Mouse (Mus musculus): ENCODE measurements around the gene Smchd1. TPM values are rescaled to one million over a fixed set of nuclear protein-coding genes. Genes with fewer than 3 reads are reported as not detected.
"Not testable (repeated sequence)": the region's sequence is repeated elsewhere in the genome, so short reads cannot be mapped to it uniquely, and the experiment has no call there.

Smchd1 gene
- polyA plus RNA-seq, 1 experiment from 2014 or later, result 24.6 TPM

DNA sequence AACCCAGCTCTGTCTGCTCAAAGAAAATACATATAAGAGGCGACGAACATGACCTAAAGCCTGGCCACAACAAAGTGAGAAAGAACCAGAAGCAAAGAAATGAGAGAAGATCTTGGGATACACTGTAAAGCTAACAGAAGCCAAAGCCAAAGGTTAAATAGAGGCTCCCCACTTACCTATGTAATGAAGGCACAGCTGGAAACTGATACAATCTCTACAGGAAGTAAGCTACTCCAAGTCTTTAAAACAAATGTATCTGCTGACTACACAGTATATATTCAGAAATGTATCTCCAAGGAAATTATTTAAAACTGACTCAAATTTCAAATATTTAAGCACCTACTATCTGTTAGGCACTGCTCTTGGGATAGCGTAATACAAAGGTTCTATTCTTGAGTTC, 14.8 kb downstream of the Smchd1 start:
- Histone ChIP-seq H3K4me2 (ENCODE audit: low read depth, low read length) (no peak overlapping the region), H3K36me3 (ENCODE audit: control insufficient read depth, insufficient read depth) (no peaks in the 10 kb centered on the region; the same call in 1 of the 2 replicates)

DNA sequence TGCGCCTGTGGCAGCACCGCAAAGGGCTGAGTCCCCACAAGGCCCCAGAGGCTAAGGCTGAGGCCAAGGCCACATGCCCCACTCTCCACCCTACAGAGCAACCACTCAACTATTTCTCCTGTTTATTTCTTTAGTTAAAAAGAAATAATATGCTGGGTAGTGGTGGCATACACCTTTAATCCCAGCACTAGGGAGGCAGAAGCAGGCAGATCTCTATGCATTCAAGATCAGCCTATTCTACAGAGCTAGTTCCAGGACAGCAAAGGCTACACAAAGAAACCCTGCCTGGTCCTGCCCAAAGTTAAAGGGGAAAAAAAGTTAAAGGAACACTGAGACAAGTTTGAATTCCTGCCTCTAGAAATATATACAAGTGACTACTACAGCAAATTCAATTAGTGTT, 15.3 kb downstream of the Smchd1 start, which contains the start of gene Gm4707:
Gm4707 (minus strand) TSS at position 101 of the 400 bp plus-strand sequence.
- 87% methylated on average over 2 of the region's 2 CpGs for WGBS (ENCODE audit: insufficient replicate concordance)

More for the DNA sequence above, 14.8 kb downstream of the Smchd1 start:
- WGBS (ENCODE audit: insufficient replicate concordance), result 86% methylated on average over 3 of the region's 3 CpGs
- no peak for ATAC-seq (ENCODE audit: low read depth)
- no peaks in the 10 kb centered on the region for H3K9me3 ChIP-seq (replicated peaks; ENCODE audit: control insufficient read depth, low read length)
- H3K27me3 ChIP-seq (ENCODE audit: control insufficient read depth, insufficient read depth, low read depth, low read length), result no peaks in the 10 kb centered on the region
- no peak overlapping the region for H3K4me3 ChIP-seq (ENCODE audit: low read depth, low read length)
- no peak overlapping the region for H3K27ac ChIP-seq (ENCODE audit: low read length)
- no peak overlapping the region for H3K9ac ChIP-seq (ENCODE audit: low read depth, low read length)
- H3K4me1 ChIP-seq (ENCODE audit: control insufficient read depth, low read depth, low read length), result no peaks in the 10 kb centered on the region

DNA sequence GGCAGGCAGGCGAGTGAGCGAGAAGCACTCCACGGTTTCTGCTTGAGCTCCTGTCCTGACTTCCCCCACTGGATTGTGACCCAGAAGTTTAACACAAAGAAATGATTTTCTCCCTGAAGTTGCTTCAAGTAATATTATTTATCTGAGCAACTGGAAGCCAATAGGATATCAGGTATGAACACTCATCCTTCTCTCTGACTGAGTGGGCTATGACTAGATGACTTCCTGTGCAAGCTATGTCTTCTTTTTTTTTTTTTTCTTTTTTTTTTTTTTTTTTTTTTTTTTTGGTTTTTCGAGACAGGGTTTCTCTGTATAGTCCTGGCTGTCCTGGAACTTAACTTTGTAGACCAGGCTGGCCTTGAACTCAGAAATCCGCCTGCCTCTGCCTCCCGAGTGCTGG, 17.8 kb downstream of the Smchd1 start:
- not testable (repeated sequence) for H3K36me3 ChIP-seq (ENCODE audit: control insufficient read depth, insufficient read depth); ATAC-seq (ENCODE audit: low read depth)
- WGBS (ENCODE audit: insufficient replicate concordance), result 77% methylated on average over 6 of the region's 6 CpGs

More for the DNA sequence above, 15.3 kb downstream of the Smchd1 start, which contains the start of gene Gm4707:
- no peaks in the 10 kb centered on the region for H3K9me3 ChIP-seq (replicated peaks; ENCODE audit: control insufficient read depth, low read length)
- H3K9ac ChIP-seq (ENCODE audit: low read depth, low read length), result no peak within 1 kb of the TSS
- no peaks in the 10 kb centered on the region for H3K4me1 ChIP-seq (ENCODE audit: control insufficient read depth, low read depth, low read length)
- peaks cover 2% of the 10 kb centered on the region; the same call in 1 of the 2 replicates for H3K36me3 ChIP-seq (ENCODE audit: control insufficient read depth, insufficient read depth)
- no peak within 1 kb of the TSS for H3K4me2 ChIP-seq (ENCODE audit: low read depth, low read length)
- ATAC-seq (ENCODE audit: low read depth), result no peak
- no peak within 1 kb of the TSS for H3K27ac ChIP-seq (ENCODE audit: low read length)
- no peak within 1 kb of the TSS for H3K4me3 ChIP-seq (ENCODE audit: low read depth, low read length)
- H3K27me3 ChIP-seq (ENCODE audit: control insufficient read depth, insufficient read depth, low read depth, low read length), result no peaks in the 10 kb centered on the region

DNA sequence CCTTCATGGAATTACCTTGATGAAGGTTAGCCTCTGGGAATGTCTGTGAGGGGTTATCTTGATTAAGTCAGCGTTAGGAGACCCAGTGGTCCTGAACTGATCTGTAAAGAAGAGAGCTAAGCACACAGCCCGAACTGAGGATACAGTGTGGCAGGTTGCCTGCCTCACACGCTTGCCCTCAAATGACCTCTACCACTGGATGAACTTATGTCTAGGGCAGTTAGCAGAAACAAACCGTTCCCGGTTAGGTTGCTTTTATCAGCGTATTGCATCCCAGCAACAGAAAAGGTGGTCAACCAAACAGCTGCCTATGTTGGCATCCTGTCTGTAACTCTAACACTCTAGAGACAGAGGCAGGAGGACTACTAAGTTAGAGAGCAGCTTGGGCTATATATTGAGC, 30.0 kb downstream of the Smchd1 start:
- no peak overlapping the region for H3K9ac ChIP-seq (ENCODE audit: low read depth, low read length)
- no peak for ATAC-seq (ENCODE audit: low read depth)
- 87% methylated on average over 6 of the region's 6 CpGs for WGBS (ENCODE audit: insufficient replicate concordance)
- H3K4me3 ChIP-seq (ENCODE audit: low read depth, low read length), result no peak overlapping the region
- H3K9me3 ChIP-seq (replicated peaks; ENCODE audit: control insufficient read depth, low read length), result no peaks in the 10 kb centered on the region
- no peaks in the 10 kb centered on the region for H3K4me1 ChIP-seq (ENCODE audit: control insufficient read depth, low read depth, low read length)
- H3K27me3 ChIP-seq (ENCODE audit: control insufficient read depth, insufficient read depth, low read depth, low read length), result no peaks in the 10 kb centered on the region
- H3K36me3 ChIP-seq (ENCODE audit: control insufficient read depth, insufficient read depth), result peaks cover 18% of the 10 kb centered on the region
- no peak overlapping the region for H3K27ac ChIP-seq (ENCODE audit: low read length)
- H3K4me2 ChIP-seq (ENCODE audit: low read depth, low read length), result no peak overlapping the region

More for the DNA sequence above, 17.8 kb downstream of the Smchd1 start:
- not testable (repeated sequence) for H3K4me1 ChIP-seq (ENCODE audit: control insufficient read depth, low read depth, low read length); H3K27ac ChIP-seq (ENCODE audit: low read length); H3K4me2 ChIP-seq (ENCODE audit: low read depth, low read length); H3K9me3 ChIP-seq (replicated peaks; ENCODE audit: control insufficient read depth, low read length); H3K4me3 ChIP-seq (ENCODE audit: low read depth, low read length); H3K9ac ChIP-seq (ENCODE audit: low read depth, low read length); H3K27me3 ChIP-seq (ENCODE audit: control insufficient read depth, insufficient read depth, low read depth, low read length)

DNA sequence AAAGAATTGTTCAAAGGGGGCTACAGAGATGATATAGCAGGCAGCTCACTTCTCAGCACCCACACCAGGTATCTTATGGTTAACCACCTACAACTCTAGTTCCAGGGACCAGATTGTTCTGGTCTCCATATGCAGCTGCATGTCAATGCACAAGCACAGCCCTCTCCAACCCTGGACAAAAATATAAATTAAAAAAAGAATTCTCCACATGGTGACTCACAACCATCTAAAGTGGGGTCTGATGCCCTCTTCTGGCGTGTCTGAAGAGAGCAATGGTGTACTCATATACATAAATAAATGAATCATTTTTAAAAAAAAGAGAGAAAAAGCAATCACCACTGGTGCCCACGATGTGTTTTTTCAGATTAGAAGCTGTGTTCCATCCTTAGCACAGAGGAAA, 30.4 kb downstream of the Smchd1 start:
- Histone ChIP-seq H3K27me3 (ENCODE audit: control insufficient read depth, insufficient read depth, low read depth, low read length) (no peaks in the 10 kb centered on the region), H3K27ac (ENCODE audit: low read length) (no peak overlapping the region), H3K4me1 (ENCODE audit: control insufficient read depth, low read depth, low read length) (no peaks in the 10 kb centered on the region), H3K4me3 (ENCODE audit: low read depth, low read length) (no peak overlapping the region), H3K36me3 (ENCODE audit: control insufficient read depth, insufficient read depth) (peaks cover 18% of the 10 kb centered on the region), H3K4me2 (ENCODE audit: low read depth, low read length) (no peak overlapping the region), H3K9me3 (replicated peaks; ENCODE audit: control insufficient read depth, low read length) (no peaks in the 10 kb centered on the region), H3K9ac (ENCODE audit: low read depth, low read length) (no peak overlapping the region)
- WGBS (ENCODE audit: insufficient replicate concordance), result 70% methylated on average over 2 of the region's 2 CpGs
- ATAC-seq (ENCODE audit: low read depth), result no peak

DNA sequence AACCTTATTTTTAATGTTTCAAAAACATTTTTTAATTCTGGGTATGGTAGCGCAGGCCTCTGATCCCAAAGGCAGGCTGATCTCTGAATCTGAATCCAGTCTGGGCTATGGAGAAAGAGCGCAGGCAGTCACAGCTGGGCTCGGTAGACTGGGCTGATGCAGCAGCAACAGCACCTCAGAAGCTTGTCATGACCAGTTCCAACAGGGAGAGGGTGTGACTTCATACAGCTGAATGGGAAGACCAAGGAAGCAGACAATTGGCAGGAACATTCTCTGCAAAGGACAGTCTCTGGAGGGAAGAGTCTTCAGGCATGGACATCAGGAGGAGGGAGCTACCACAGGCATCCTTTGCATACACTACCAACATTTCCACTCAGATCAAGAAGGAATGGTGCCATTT, 31.0 kb downstream of the Smchd1 start:
- Histone ChIP-seq H3K4me2 (ENCODE audit: low read depth, low read length) (no peak overlapping the region), H3K4me3 (ENCODE audit: low read depth, low read length) (no peak overlapping the region), H3K27ac (ENCODE audit: low read length) (no peak overlapping the region), H3K9me3 (replicated peaks; ENCODE audit: control insufficient read depth, low read length) (no peaks in the 10 kb centered on the region), H3K27me3 (ENCODE audit: control insufficient read depth, insufficient read depth, low read depth, low read length) (no peaks in the 10 kb centered on the region), H3K9ac (ENCODE audit: low read depth, low read length) (no peak overlapping the region), H3K36me3 (ENCODE audit: control insufficient read depth, insufficient read depth) (peaks cover 18% of the 10 kb centered on the region), H3K4me1 (ENCODE audit: control insufficient read depth, low read depth, low read length) (no peaks in the 10 kb centered on the region)
- ATAC-seq (ENCODE audit: low read depth), result no peak
- WGBS (ENCODE audit: insufficient replicate concordance), result 92% methylated on average over 3 of the region's 3 CpGs

DNA sequence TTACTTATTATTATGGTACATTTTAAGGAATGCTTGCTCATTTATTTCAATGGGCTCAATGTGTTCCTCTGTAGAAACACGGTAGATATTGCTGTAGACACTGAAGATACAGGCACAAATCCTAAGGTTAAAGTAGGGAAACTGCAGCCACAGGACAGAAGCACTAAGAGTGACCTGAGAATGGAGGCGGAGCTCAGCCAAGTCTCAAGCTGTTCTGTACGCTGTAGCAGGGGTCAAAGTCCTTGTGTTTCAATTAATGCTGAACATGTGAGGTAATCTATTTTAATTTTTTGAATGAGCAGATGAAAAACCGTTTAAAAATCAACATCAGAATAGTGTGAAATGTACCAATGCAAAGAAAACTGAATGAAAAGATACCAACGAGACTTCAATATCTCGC, 31.9 kb downstream of the Smchd1 start:
- H3K4me2 ChIP-seq (ENCODE audit: low read depth, low read length), result no peak overlapping the region
- no peaks in the 10 kb centered on the region for H3K4me1 ChIP-seq (ENCODE audit: control insufficient read depth, low read depth, low read length)
- WGBS (ENCODE audit: insufficient replicate concordance), result 79% methylated on average over 6 of the region's 6 CpGs

DNA sequence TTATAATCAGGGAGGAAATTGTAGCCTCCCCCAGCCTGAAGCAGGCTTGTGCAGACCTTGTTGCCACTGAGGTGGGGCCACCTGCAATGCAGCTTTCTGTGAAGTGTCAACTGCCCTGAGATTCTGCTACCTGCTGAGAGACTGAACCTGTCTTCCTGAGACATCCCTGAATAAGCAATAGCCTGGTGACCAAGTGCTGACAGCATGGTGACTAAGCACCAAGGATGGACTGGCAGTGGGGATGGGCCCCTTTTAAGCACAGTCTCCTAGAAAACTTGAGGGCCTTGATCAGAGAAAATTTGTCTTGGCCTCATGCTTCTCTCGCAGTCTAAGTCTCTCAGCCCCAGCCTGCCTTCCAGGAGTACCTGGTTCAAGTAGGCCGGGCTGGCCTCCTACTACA, 52.6 kb downstream of the Smchd1 start:
- not testable (repeated sequence) for ATAC-seq (ENCODE audit: low read depth); H3K9ac ChIP-seq (ENCODE audit: low read depth, low read length); H3K9me3 ChIP-seq (replicated peaks; ENCODE audit: control insufficient read depth, low read length); H3K4me3 ChIP-seq (ENCODE audit: low read depth, low read length); H3K27me3 ChIP-seq (ENCODE audit: control insufficient read depth, insufficient read depth, low read depth, low read length); H3K4me2 ChIP-seq (ENCODE audit: low read depth, low read length); H3K4me1 ChIP-seq (ENCODE audit: control insufficient read depth, low read depth, low read length); H3K27ac ChIP-seq (ENCODE audit: low read length)
- WGBS (ENCODE audit: insufficient replicate concordance), result 87% methylated on average over 2 of the region's 2 CpGs
- peaks cover 32% of the 10 kb centered on the region for H3K36me3 ChIP-seq (ENCODE audit: control insufficient read depth, insufficient read depth)

More for the DNA sequence above, 31.9 kb downstream of the Smchd1 start:
- H3K9ac ChIP-seq (ENCODE audit: low read depth, low read length), result no peak overlapping the region
- no peaks in the 10 kb centered on the region for H3K9me3 ChIP-seq (replicated peaks; ENCODE audit: control insufficient read depth, low read length)
- H3K27ac ChIP-seq (ENCODE audit: low read length), result no peak overlapping the region
- no peak overlapping the region for H3K4me3 ChIP-seq (ENCODE audit: low read depth, low read length)
- H3K36me3 ChIP-seq (ENCODE audit: control insufficient read depth, insufficient read depth), result peaks cover 16% of the 10 kb centered on the region
- H3K27me3 ChIP-seq (ENCODE audit: control insufficient read depth, insufficient read depth, low read depth, low read length), result no peaks in the 10 kb centered on the region
- ATAC-seq (ENCODE audit: low read depth), result no peak

DNA sequence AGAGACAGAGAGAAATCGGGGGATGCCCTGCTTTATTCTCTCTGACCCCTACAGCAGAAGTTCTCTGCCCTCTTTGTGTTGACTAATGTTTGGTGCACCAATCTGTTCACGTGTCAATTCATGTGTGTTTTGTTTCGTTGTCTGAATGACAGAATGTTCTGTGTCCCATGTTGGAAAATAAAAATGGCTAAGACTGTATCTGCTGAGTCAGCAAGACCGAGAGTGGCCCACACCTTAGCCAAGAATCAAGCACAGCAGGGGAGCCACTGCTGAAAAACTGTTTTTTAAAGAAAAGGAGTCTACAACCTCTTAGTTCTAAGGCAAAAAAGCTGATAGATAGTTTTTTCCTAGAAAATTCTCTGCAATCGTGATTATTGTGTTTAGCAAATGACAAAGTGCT, 55.7 kb downstream of the Smchd1 start:
- not testable (repeated sequence) for ATAC-seq (ENCODE audit: low read depth); H3K27me3 ChIP-seq (ENCODE audit: control insufficient read depth, insufficient read depth, low read depth, low read length)
- 77% methylated on average over 5 of the region's 5 CpGs for WGBS (ENCODE audit: insufficient replicate concordance)

More for the DNA sequence above, 55.7 kb downstream of the Smchd1 start:
- not testable (repeated sequence) for H3K9me3 ChIP-seq (replicated peaks; ENCODE audit: control insufficient read depth, low read length); H3K4me3 ChIP-seq (ENCODE audit: low read depth, low read length); H3K27ac ChIP-seq (ENCODE audit: low read length); H3K4me2 ChIP-seq (ENCODE audit: low read depth, low read length); H3K4me1 ChIP-seq (ENCODE audit: control insufficient read depth, low read depth, low read length); H3K9ac ChIP-seq (ENCODE audit: low read depth, low read length)
- H3K36me3 ChIP-seq (ENCODE audit: control insufficient read depth, insufficient read depth), result peaks cover 38% of the 10 kb centered on the region

Data from liver, embryonic 16.5 days (tissue).